Mouse (Mus musculus): ENCODE data around the gene Hadha. TPM values are rescaled to one million over a fixed set of nuclear protein-coding genes. Genes with fewer than 3 reads are reported as not detected.

The Hadha gene
- polyA plus RNA-seq, 1 experiment from 2014 or later: 61.7 TPM

DNA sequence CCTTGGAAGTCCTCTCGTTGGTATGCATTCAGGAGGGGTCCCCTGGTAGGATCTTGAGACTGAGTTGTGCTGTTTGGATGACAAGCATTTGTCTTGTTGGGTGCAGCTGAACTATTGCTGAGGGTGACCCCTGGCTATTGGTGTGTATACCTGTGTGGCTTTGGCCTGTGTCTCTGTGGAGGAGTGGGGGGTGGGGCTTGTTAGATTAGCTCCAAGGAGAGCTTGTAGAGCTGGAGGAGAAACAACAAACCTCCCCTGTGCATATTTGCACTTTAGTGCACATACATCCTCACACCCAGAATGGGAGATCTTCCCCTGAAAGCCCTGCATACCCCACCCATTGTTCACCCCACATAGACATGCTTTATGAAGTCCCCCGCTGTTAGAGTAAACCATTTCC is 48.2 kb downstream of the Hadha start:
- ATAC-seq (ENCODE audit: low FRiP score, low TSS enrichment) (no peak), DNase-seq (no peak)
- H3K9ac ChIP-seq (replicated peaks; ENCODE audit: low read length): peak overlapping the region; percentile 78; the same call in 1 of the 2 replicates
- H3K4me1 ChIP-seq (ENCODE audit: control insufficient read depth, insufficient read depth, low read length): peaks cover 46% of the 10 kb centered on the region
- no peaks in the 10 kb centered on the region for H3K27me3 ChIP-seq (ENCODE audit: control insufficient read depth, insufficient read depth, low read length)
- WGBS: 1% methylated on average over 2 of the region's 2 CpGs
- H3K4me3 ChIP-seq (replicated peaks; ENCODE audit: low read depth, low read length): peak overlapping the region; percentile 66
- H3K36me3 ChIP-seq (ENCODE audit: control insufficient read depth, insufficient read depth, low read length): no peaks in the 10 kb centered on the region
- no peaks in the 10 kb centered on the region for H3K9me3 ChIP-seq (ENCODE audit: control insufficient read depth, low read length)
- peak overlapping the region; percentile 96 for H3K4me2 ChIP-seq (ENCODE audit: low read length)
- H3K27ac ChIP-seq (replicated peaks; ENCODE audit: low read depth, low read length): peak overlapping the region; percentile 83

DNA sequence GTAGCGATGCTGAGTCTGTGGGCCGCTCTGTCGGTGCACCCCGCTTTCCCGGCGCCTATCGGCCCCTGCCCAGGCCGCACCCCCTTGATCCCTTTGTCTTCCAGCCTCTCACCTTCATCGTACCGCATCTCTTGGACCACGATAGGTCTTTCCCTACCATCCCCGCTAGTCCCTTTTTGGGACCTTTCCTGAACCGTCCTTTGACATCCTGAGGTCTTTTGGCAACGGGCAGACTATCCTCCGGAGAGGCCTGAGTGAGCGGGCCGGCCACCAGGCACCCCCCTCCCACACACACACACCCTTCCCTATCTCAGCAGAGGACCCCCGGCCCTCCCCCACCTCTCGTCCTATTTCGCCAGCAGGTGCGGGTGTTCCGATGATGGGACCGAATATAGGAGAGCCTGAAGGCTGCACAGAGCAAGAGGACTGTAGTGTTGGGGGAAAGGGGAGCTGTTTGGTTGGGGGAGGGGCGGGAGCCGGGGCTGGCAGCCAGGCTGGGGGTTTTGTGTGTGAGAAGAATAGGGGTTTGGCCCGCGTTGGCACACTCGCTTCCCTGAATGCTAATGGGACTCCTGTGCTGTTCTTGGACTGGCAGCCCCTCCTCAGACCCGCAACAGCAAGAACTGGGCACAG is 49.2 kb downstream of the Hadha start, which contains the start of gene 3110082J24Rik:
3110082J24Rik (minus strand) TSS at position 419 of the 633 bp plus-strand sequence.
- ATAC-seq (ENCODE audit: low FRiP score, low TSS enrichment) (peak; percentile 46), DNase-seq (peak; percentile 84)
- H3K27me3 ChIP-seq (ENCODE audit: control insufficient read depth, insufficient read depth, low read length): no peaks in the 10 kb centered on the region
- H3K36me3 ChIP-seq (ENCODE audit: control insufficient read depth, insufficient read depth, low read length): no peaks in the 10 kb centered on the region
- peak within 1 kb of the TSS; percentile 66 for H3K4me3 ChIP-seq (replicated peaks; ENCODE audit: low read depth, low read length)
- peak within 1 kb of the TSS; percentile 83 for H3K27ac ChIP-seq (replicated peaks; ENCODE audit: low read depth, low read length)
- under 1% methylated on average over 29 of the region's 29 CpGs for WGBS
- H3K4me1 ChIP-seq (ENCODE audit: control insufficient read depth, insufficient read depth, low read length): peaks cover 38% of the 10 kb centered on the region
- peak within 1 kb of the TSS; percentile 96 for H3K4me2 ChIP-seq (ENCODE audit: low read length)
- H3K9me3 ChIP-seq (ENCODE audit: control insufficient read depth, low read length): no peaks in the 10 kb centered on the region
- peak within 1 kb of the TSS; percentile 78 for H3K9ac ChIP-seq (replicated peaks; ENCODE audit: low read length)

DNA sequence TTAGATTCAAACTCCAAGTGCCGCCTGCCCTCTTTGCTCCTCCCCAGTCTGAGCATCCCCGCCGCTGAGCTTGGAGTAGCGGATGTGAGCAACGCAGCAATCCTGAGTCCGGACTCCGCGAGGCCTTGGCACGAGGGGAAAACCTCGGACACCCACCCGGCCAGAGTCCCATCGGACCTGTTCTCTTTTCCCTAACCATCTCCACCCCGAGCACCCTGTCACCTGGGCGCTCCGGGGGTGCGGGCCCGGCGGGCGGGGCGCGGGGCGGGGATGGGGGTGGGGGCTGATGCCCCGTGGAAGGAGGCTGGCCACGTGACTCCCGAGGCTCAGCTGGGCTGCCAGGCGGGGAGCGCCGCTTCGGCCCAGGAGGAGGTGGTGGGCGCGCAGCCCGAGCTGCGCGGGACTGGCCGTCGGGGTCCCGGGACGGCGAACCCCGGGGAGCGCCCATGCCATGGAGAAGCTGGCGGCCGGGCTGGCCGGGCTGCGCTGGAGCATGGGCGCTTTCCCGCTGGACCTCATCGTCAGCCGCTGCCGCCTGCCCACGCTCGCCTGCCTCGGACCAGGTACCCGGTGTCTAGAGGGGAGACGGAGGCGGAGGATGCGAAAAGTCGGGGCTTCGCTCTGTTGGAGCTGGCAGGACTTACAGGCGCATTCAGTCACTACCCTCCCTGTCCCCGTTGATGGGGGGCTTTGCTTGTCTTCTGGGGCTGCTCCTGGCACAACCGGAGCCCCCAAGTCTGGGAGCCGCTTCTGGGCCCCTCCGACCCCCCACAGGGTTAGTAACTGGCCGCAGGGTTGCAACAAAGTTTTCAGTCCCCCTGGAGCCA is 49.9 kb downstream of the Hadha start, which contains the start of gene Garem2:
Garem2 (plus strand) TSS at position 321 of the 827 bp plus-strand sequence.
- under 1% methylated on average over 65 of the region's 65 CpGs for WGBS
- H3K4me1 ChIP-seq (ENCODE audit: control insufficient read depth, insufficient read depth, low read length): peaks cover 30% of the 10 kb centered on the region
- no peaks in the 10 kb centered on the region for H3K27me3 ChIP-seq (ENCODE audit: control insufficient read depth, insufficient read depth, low read length)
- H3K4me3 ChIP-seq (replicated peaks; ENCODE audit: low read depth, low read length): peak within 1 kb of the TSS; percentile 66
- H3K27ac ChIP-seq (replicated peaks; ENCODE audit: low read depth, low read length): peak within 1 kb of the TSS; percentile 83
- ATAC-seq (ENCODE audit: low FRiP score, low TSS enrichment): peak; percentile 56
- DNase-seq: peak; percentile 78
- H3K36me3 ChIP-seq (ENCODE audit: control insufficient read depth, insufficient read depth, low read length): no peaks in the 10 kb centered on the region
- H3K9me3 ChIP-seq (ENCODE audit: control insufficient read depth, low read length): no peaks in the 10 kb centered on the region
- H3K9ac ChIP-seq (replicated peaks; ENCODE audit: low read length): peak within 1 kb of the TSS; percentile 78
- peak within 1 kb of the TSS; percentile 96 for H3K4me2 ChIP-seq (ENCODE audit: low read length)

DNA sequence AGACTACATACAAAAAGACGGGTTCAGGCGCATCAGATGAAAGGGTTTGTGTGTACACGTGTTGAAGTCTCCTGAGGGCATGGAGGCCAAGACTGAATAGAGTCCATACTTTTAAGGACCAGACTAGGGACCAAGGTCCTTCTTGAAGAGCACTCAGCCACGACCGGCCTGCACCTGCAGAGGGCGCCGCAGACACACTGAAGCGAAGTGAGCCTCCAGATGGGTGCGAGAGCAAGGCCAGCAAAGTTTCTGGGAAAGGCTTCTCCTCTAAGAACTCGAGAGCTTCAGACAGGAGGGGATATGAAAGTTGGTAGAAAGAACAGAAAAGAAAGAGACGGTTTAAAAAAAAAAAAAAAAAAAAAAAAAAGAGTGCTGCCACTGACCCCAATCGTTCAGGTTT is 50.6 kb downstream of the Hadha start:
- ATAC-seq (ENCODE audit: low FRiP score, low TSS enrichment) (no peak), DNase-seq (peak; percentile 85)
- Histone ChIP-seq H3K9me3 (ENCODE audit: control insufficient read depth, low read length) (no peaks in the 10 kb centered on the region), H3K27me3 (ENCODE audit: control insufficient read depth, insufficient read depth, low read length) (no peaks in the 10 kb centered on the region), H3K9ac (replicated peaks; ENCODE audit: low read length) (no peak overlapping the region), H3K4me2 (ENCODE audit: low read length) (peak overlapping the region; percentile 96), H3K36me3 (ENCODE audit: control insufficient read depth, insufficient read depth, low read length) (no peaks in the 10 kb centered on the region), H3K4me3 (replicated peaks; ENCODE audit: low read depth, low read length) (peak overlapping the region; percentile 66), H3K27ac (replicated peaks; ENCODE audit: low read depth, low read length) (no peak overlapping the region), H3K4me1 (ENCODE audit: control insufficient read depth, insufficient read depth, low read length) (peaks cover 24% of the 10 kb centered on the region)
- WGBS: 4% methylated on average over 12 of the region's 12 CpGs

DNA sequence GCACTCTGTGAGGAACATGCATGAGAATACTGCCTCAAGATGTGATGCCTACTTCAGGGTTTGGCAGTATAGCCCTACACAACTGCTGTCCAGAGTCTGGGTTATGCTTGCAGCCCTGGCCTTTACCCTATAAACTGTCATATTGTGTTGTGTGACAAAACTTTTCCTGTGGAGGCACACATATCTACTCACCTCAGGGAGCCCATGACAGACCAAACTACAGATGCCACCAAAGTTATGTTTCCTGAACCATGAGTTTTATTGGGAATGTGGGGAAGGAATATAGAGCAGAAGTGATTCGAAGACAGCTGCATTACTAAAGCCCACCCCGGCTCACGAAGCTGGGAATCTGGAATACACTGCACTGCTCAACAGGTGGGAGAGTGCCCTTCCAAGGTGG is 51.6 kb downstream of the Hadha start:
- Histone ChIP-seq H3K9ac (replicated peaks; ENCODE audit: low read length) (no peak overlapping the region), H3K36me3 (ENCODE audit: control insufficient read depth, insufficient read depth, low read length) (no peaks in the 10 kb centered on the region), H3K27me3 (ENCODE audit: control insufficient read depth, insufficient read depth, low read length) (no peaks in the 10 kb centered on the region), H3K9me3 (ENCODE audit: control insufficient read depth, low read length) (no peaks in the 10 kb centered on the region), H3K4me1 (ENCODE audit: control insufficient read depth, insufficient read depth, low read length) (peaks cover 22% of the 10 kb centered on the region), H3K4me2 (ENCODE audit: low read length) (no peak overlapping the region), H3K27ac (replicated peaks; ENCODE audit: low read depth, low read length) (no peak overlapping the region), H3K4me3 (replicated peaks; ENCODE audit: low read depth, low read length) (no peak overlapping the region)
- no peak for ATAC-seq (ENCODE audit: low FRiP score, low TSS enrichment)
- no peak for DNase-seq
- WGBS: 82% methylated on average over 3 of the region's 3 CpGs

DNA sequence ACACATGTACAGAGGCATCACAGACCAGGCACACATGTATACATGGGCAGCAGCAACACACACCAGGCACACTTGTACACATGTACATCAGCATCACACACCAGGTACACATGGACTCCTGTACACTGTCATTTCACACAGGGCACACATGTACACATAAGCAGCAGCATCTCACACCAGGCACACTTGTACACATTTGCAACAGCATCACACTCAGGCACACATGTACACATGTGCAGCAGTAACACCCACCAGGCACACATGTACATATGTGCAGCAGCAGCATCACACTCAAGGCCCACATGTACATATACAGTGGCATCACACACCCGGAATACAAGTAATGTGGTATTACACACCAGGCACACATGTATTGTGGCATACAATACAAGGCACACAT is 56.7 kb downstream of the Hadha start:
- no peak overlapping the region for H3K27ac ChIP-seq (replicated peaks; ENCODE audit: low read depth, low read length)

DNA sequence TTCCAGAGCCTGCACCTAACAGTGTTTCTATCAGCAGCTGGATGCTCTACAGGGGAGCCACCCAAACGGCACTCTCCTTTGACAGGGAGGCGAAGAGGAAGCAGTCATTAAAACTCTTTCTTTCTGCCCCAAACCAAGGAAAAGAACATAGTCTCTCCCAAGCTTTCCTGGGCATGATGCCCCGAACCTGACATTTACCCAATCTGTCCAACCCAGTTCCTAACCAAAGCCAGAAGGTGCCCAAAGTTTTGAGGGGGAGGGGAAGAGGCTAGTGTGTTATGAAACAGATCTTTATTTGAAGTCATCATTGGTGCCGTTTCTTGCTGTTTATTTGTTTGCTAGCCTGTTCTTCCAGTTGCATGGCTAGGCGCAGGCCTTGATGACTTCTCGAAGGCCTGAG is 59.2 kb downstream of the Hadha start:
- no peak for ATAC-seq (ENCODE audit: low FRiP score, low TSS enrichment)
- Histone ChIP-seq H3K9me3 (ENCODE audit: control insufficient read depth, low read length) (no peaks in the 10 kb centered on the region), H3K27me3 (ENCODE audit: control insufficient read depth, insufficient read depth, low read length) (no peaks in the 10 kb centered on the region), H3K9ac (replicated peaks; ENCODE audit: low read length) (no peak overlapping the region), H3K27ac (replicated peaks; ENCODE audit: low read depth, low read length) (no peak overlapping the region), H3K4me3 (replicated peaks; ENCODE audit: low read depth, low read length) (no peak overlapping the region), H3K4me2 (ENCODE audit: low read length) (no peak overlapping the region), H3K4me1 (ENCODE audit: control insufficient read depth, insufficient read depth, low read length) (no peaks in the 10 kb centered on the region), H3K36me3 (ENCODE audit: control insufficient read depth, insufficient read depth, low read length) (no peaks in the 10 kb centered on the region)
- DNase-seq: no peak
- WGBS: 78% methylated on average over 6 of the region's 6 CpGs

More for the DNA sequence above, 56.7 kb downstream of the Hadha start:
- H3K4me3 ChIP-seq (replicated peaks; ENCODE audit: low read depth, low read length): no peak overlapping the region
- H3K4me2 ChIP-seq (ENCODE audit: low read length): no peak overlapping the region
- no peaks in the 10 kb centered on the region for H3K36me3 ChIP-seq (ENCODE audit: control insufficient read depth, insufficient read depth, low read length)
- no peak for ATAC-seq (ENCODE audit: low FRiP score, low TSS enrichment)
- H3K4me1 ChIP-seq (ENCODE audit: control insufficient read depth, insufficient read depth, low read length): no peaks in the 10 kb centered on the region
- no peak overlapping the region for H3K9ac ChIP-seq (replicated peaks; ENCODE audit: low read length)
- no peaks in the 10 kb centered on the region for H3K27me3 ChIP-seq (ENCODE audit: control insufficient read depth, insufficient read depth, low read length)
- 88% methylated on average over 1 of the region's 1 CpGs for WGBS
- no peak for DNase-seq
- no peaks in the 10 kb centered on the region for H3K9me3 ChIP-seq (ENCODE audit: control insufficient read depth, low read length)

DNA sequence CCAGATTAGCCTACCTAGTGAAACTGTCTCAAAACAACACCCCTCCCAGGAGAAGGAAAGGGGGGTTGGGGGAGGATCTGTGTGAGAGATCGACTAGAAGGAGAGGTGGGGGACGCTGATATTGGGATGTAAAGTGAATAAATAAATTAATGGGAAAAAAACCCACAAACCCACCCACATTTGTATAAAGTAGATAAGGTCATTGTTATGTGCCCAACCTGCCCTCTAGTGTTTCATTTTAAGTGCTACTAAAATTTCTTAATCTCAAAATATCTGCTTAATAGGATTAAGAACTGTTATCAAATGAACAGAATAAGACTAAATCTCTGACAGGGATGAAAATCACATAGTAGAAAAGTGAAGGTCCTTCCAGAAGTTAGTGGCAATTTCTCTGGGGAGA is 60.6 kb downstream of the Hadha start:
- ATAC-seq (ENCODE audit: low FRiP score, low TSS enrichment): no peak
- no peak overlapping the region for H3K4me2 ChIP-seq (ENCODE audit: low read length)
- WGBS: 54% methylated on average over 2 of the region's 2 CpGs

More for the DNA sequence above, 60.6 kb downstream of the Hadha start:
- no peaks in the 10 kb centered on the region for H3K27me3 ChIP-seq (ENCODE audit: control insufficient read depth, insufficient read depth, low read length)
- no peaks in the 10 kb centered on the region for H3K9me3 ChIP-seq (ENCODE audit: control insufficient read depth, low read length)
- no peaks in the 10 kb centered on the region for H3K4me1 ChIP-seq (ENCODE audit: control insufficient read depth, insufficient read depth, low read length)
- no peaks in the 10 kb centered on the region for H3K36me3 ChIP-seq (ENCODE audit: control insufficient read depth, insufficient read depth, low read length)
- no peak overlapping the region for H3K9ac ChIP-seq (replicated peaks; ENCODE audit: low read length)
- no peak for DNase-seq
- H3K4me3 ChIP-seq (replicated peaks; ENCODE audit: low read depth, low read length): no peak overlapping the region
- H3K27ac ChIP-seq (replicated peaks; ENCODE audit: low read depth, low read length): no peak overlapping the region

Data from midbrain, embryonic 14.5 days (tissue).